Mouse (Mus musculus) brain, embryonic 14.5 days (tissue): Measurements from ENCODE around the gene Slc30a3.

Experiments
- CTCF ChIP-seq: fragments of 200-500 bp; IDR thresholded peaks from 2 replicates; pipeline ENCODE4 v1.5.1; 2012; ENCODE audit warnings: inconsistent platforms, mild to moderate bottlenecking, moderate library complexity, borderline replicate concordance; ENCODE audit not compliant: insufficient read depth, insufficient read length; ENCODE audit errors: extremely low read depth
- POLR2A ChIP-seq: fragments of 200-500 bp; IDR thresholded peaks from 2 replicates; pipeline ENCODE4 v1.6.1; 2012; ENCODE audit warnings: mild to moderate bottlenecking, inconsistent platforms, borderline replicate concordance; ENCODE audit not compliant: poor library complexity, insufficient read depth, insufficient read length, severe bottlenecking; ENCODE audit errors: extremely low read depth

- no peak for TF ChIP-seq CTCF
- TF ChIP-seq POLR2A, result peak; percentile 78; the same call in 1 of the 2 replicates
Observed at GRCm38 (mm10) chr5:31047848-31048762, 59.9 kb downstream of the Slc30a3 start, which contains the start of gene Atraid.
